Mouse (Mus musculus): ENCODE results near the gene Gm10670. TPM values are rescaled to one million over a fixed set of nuclear protein-coding genes. Genes with fewer than 3 reads are reported as not detected.
"Not testable (repeated sequence)": the region's sequence is repeated elsewhere in the genome, so short reads cannot be mapped to it uniquely, and the experiment has no call there.

Gene Gm10670
- polyA plus RNA-seq (2015; fragmentation: Nextera tagmentation; extraction: Ambion mirVana), result not detected in 2 replicates

DNA sequence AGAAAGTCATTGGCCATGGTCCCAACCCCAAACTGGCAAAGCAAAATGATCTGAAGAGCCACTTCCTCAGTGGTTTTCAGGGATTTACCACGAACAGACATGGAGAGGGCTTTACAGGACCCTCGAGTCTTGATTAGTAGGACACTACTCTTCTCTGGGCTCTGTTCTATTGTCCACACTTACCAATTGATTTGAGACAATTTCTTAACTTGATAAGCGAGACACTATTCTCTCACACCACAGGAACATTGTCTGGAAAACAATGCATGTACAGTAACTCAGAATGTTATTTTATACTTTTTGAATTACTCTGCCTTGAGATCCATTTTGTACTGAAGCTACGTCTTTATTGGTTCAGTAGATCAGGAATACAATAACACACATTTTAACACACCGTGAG, at the start of gene Gm10670:
Gm10670 (minus strand) TSS at position 101 of the 400 bp plus-strand sequence.
- not testable (repeated sequence) for H3K4me2 ChIP-seq; H3K4me1 ChIP-seq (replicated peaks); H3K9ac ChIP-seq; H3K27ac ChIP-seq (replicated peaks); H3K36me3 ChIP-seq; H3K27me3 ChIP-seq; H3K9me3 ChIP-seq; H3K4me3 ChIP-seq; ATAC-seq (ENCODE audit: low FRiP score, low read depth)
- no CpG with 5 or more reads among the region's 5 CpGs for WGBS

DNA sequence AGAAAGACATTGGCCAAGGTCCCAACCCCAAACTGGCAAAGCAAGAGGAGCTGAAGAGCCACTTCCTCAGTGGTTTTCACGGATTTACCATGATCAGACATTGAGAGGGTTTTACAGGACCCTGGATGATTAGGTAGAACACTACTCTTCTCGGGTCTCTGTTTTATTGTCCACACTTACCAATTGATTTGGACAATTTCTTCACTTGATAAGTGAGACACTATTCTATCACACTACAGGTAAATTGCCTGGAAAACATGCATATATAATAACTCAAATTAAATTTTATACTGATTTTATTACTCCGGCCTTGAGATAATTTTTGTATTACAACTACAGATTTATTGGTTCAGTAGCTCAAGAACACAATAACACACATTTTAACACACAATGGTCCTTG, 35.7 kb upstream of the Gm10670 start, which contains the start of gene Vmn1r103:
Vmn1r103 (minus strand) TSS at position 101 of the 400 bp plus-strand sequence.
- not testable (repeated sequence) for ATAC-seq (ENCODE audit: low FRiP score, low read depth); H3K9ac ChIP-seq; H3K9me3 ChIP-seq; H3K4me3 ChIP-seq; H3K27me3 ChIP-seq; H3K27ac ChIP-seq (replicated peaks); H3K36me3 ChIP-seq; H3K4me2 ChIP-seq; H3K4me1 ChIP-seq (replicated peaks)
- WGBS, result no CpG with 5 or more reads among the region's 3 CpGs

DNA sequence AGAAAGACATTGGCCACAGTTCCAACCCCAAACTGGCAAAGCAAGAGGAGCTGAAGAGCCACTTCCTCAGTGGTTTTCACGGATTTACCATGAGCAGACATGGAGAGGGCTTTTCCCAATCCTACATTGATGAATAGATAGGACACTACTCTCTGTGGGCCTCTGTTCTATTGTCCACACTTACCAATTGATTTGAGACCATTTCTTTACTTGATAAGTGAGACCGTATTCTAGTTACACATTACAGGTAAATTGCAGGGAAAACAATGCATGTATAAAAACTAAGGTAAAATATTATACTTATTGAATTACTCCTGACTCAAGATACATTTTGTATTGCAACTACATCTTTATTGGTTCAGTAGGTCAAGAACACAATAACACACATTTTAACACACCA, 32.2 kb downstream of the Gm10670 start, which contains the start of gene Vmn1r101:
Vmn1r101 (minus strand) TSS at position 101 of the 400 bp plus-strand sequence.
- not testable (repeated sequence) for H3K4me2 ChIP-seq; H3K9me3 ChIP-seq; H3K27me3 ChIP-seq; ATAC-seq (ENCODE audit: low FRiP score, low read depth); H3K4me1 ChIP-seq (replicated peaks); H3K9ac ChIP-seq; H3K27ac ChIP-seq (replicated peaks); H3K36me3 ChIP-seq; H3K4me3 ChIP-seq
- WGBS, result no CpG with 5 or more reads among the region's 2 CpGs

Other genes with a start within 250 kb of the Gm10670 start
- not detected in 2 replicates for gene Gm4498, start 241.1 kb downstream of the Gm10670 start, polyA plus RNA-seq (2015; fragmentation: Nextera tagmentation; extraction: Ambion mirVana)
- not detected in 2 replicates for gene Gm5890, start 212.1 kb downstream of the Gm10670 start, polyA plus RNA-seq (2015; fragmentation: Nextera tagmentation; extraction: Ambion mirVana)
- not detected in 2 replicates for gene Gm4133, start 140.9 kb downstream of the Gm10670 start, polyA plus RNA-seq (2015; fragmentation: Nextera tagmentation; extraction: Ambion mirVana)
- gene Gm5728, start 99.5 kb downstream of the Gm10670 start, polyA plus RNA-seq (2015; fragmentation: Nextera tagmentation; extraction: Ambion mirVana), result not detected in 2 replicates
- gene Vmn1r100, start 57.0 kb downstream of the Gm10670 start, polyA plus RNA-seq (2015; fragmentation: Nextera tagmentation; extraction: Ambion mirVana), result not detected in 2 replicates
- gene Vmn1r101, start 32.3 kb downstream of the Gm10670 start, polyA plus RNA-seq (2015; fragmentation: Nextera tagmentation; extraction: Ambion mirVana), result not detected in 2 replicates
- gene Vmn1r103, start 35.6 kb upstream of the Gm10670 start, polyA plus RNA-seq (2015; fragmentation: Nextera tagmentation; extraction: Ambion mirVana), result not detected in 2 replicates
- gene Vmn1r104, start 58.9 kb upstream of the Gm10670 start, polyA plus RNA-seq (2015; fragmentation: Nextera tagmentation; extraction: Ambion mirVana), result not detected in 2 replicates
- gene Gm5726, start 70.8 kb upstream of the Gm10670 start, polyA plus RNA-seq (2015; fragmentation: Nextera tagmentation; extraction: Ambion mirVana), result not detected in 2 replicates
- gene Gm4141, start 101.3 kb upstream of the Gm10670 start, polyA plus RNA-seq (2015; fragmentation: Nextera tagmentation; extraction: Ambion mirVana), result not detected in 2 replicates
- gene Gm4513, start 124.1 kb upstream of the Gm10670 start, polyA plus RNA-seq (2015; fragmentation: Nextera tagmentation; extraction: Ambion mirVana), result not detected in 2 replicates
- not detected in 2 replicates for gene Vmn1r107, start 194.0 kb upstream of the Gm10670 start, polyA plus RNA-seq (2015; fragmentation: Nextera tagmentation; extraction: Ambion mirVana)
- gene Vmn1r111, start 228.3 kb upstream of the Gm10670 start, polyA plus RNA-seq (2015; fragmentation: Nextera tagmentation; extraction: Ambion mirVana), result not detected in 2 replicates

Measured in hindbrain, embryonic 15.5 days (tissue).